Mouse (Mus musculus) bone marrow, adult 2 months (tissue): Measurements from ENCODE around the gene Fam117a.

Source experiments
- CTCF ChIP-seq: fragments of 200-500 bp; IDR thresholded peaks from 2 replicates; pipeline ENCODE4 v1.5.1; 2011; ENCODE audit warnings: low read length, control low read depth; ENCODE audit not compliant: control insufficient read depth, insufficient read depth
- POLR2A ChIP-seq: fragments of 200-500 bp; IDR thresholded peaks from 2 replicates; pipeline ENCODE4 v1.6.1; 2011; ENCODE audit warnings: low read depth, mild to moderate bottlenecking, control low read depth, low read length, borderline replicate concordance; ENCODE audit not compliant: control insufficient read depth

- TF ChIP-seq POLR2A, result no peak
- TF ChIP-seq CTCF, result no peak
Observed at GRCm38 (mm10) chr11:95387354-95387753, 50.5 kb downstream of the Fam117a start.
